Mouse (Mus musculus) kidney, postnatal 14 days (tissue): ENCODE data around the gene Tcl1b5.

Experiments
- DNase-seq: peaks from one replicate; pipeline ENCODE4 v3.0.0; 2022; ENCODE audit warnings: mixed read lengths

The Tcl1b5 gene

GRCm38 (mm10) chr12:105209231-105209630, 33.1 kb downstream of the Tcl1b5 start:
- no peak for DNase-seq

GRCm38 (mm10) chr12:105217101-105217760, 41.1 kb downstream of the Tcl1b5 start:
- no peak for DNase-seq

GRCm38 (mm10) chr12:105222601-105223319, 46.6 kb downstream of the Tcl1b5 start, which contains the start of gene Tcl1:
TSS of gene Tcl1 (minus strand) at chr12:105222793.
- DNase-seq: no peak

GRCm38 (mm10) chr12:105224621-105225320, 48.6 kb downstream of the Tcl1b5 start:
- no peak for DNase-seq
